Mouse (Mus musculus) thymus, adult 18-20 months (tissue): ENCODE measurements around the gene Mtmr4.

ENCODE experiments used
- DNase-seq, 2 experiments: peaks; one replicate each; pipeline ENCODE4 v3.0.0; 2022; ENCODE audit warnings: mixed read lengths in 2 of 2

The Mtmr4 gene

DNA sequence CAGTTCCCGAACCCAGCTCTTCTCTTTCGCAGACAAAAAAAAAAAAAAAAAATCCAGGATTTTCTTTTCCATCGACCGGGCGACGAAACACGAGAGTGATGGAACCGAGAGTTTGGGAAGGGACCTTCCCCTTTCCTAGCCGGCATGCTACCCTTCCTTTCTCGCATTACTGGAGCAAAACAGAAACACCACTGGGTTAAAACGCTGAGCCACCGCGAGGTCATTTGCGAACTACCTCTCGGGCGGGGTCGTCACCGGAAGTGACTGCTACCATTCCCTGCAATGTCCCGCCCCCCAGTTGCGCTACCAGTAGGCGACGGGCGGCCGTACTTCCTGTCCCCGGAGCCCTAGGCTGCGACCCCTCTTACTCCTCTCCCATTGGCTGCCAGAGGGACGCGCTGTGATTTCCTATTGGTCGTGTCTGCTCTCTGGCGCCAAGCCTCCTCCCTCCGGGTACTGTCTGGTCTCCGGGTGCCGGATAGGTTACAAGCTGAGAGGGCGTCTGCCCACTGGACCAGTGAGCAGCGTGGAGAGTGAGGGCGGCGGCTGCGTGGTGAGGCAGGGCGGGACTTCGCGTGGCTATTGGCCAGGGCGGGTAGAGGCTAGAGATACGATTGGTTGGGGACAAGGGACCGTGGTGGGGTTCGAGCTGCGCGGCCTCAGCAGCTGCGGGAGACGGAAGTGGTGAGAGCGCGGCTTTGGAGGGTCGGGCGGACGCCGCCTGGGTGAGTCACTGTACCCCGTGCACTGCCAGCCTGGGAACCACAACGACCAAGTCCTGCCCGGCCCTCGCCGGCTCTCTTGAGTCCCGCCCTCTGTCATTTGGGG is at the start of gene Mtmr4:
Gene Mtmr4, plus strand, starts transcription at position 637 of the 828 bp plus-strand sequence.
- DNase-seq, result peak; percentile 100

DNA sequence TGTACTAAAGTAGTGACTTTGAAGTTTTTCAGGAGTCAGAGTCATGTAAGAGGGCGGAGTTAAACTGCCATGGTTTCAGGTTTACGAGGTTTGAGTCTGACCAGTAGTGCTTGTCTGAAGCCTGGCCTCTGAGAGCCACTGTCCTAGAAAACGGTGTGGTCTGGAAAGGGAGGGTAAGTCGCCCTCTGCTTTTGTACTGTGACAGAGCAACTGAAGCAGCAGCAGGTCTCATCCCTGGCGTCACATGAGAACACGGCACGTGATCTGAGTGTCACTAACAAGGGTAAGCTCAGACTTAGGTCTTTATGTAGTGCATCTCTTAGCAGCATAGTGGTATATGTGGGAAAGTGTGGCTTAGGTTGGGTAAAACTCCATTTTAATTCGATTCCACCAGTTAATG is 49.7 kb upstream of the Mtmr4 start:
- DNase-seq, result no peak

DNA sequence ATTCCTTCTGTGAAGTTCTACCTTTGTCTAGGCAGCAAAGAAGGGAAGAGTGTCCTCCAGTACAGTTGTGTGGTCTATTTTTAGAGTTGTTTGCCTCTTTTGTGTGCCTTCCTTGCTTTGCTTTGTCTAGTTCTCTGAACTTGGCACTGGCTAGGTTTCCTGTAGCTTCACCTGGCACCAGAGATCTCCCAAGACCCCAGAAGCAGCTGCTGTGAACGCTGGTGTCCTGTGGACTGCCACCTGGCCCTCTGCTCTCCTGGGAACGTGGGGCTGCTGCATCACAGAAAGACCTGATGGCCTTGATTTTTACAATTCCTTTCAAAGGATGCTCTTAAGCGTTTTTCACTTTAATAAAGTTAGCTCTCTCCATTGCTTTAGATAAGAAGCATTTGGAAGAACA is 49.1 kb upstream of the Mtmr4 start:
- no peak for DNase-seq

DNA sequence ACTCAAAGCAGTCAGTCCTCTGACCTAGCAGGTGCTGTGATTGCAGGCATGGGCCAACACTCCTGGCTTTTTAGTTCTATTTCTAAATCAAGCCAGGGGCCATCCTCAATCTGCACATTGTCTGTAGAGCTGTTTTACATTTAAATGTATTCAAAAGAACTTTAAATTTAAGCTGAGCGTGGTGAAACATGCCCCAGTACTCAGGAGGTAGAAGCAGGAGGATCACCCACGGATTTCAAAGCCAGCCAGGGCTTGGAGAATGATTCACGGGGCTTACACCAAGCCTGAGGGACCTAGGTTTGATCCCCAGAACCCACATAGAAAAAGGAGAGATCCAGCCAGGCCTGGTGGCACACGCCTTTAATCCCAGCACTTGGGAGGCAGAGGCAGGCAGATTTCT is 38.6 kb upstream of the Mtmr4 start:
- no peak for DNase-seq

DNA sequence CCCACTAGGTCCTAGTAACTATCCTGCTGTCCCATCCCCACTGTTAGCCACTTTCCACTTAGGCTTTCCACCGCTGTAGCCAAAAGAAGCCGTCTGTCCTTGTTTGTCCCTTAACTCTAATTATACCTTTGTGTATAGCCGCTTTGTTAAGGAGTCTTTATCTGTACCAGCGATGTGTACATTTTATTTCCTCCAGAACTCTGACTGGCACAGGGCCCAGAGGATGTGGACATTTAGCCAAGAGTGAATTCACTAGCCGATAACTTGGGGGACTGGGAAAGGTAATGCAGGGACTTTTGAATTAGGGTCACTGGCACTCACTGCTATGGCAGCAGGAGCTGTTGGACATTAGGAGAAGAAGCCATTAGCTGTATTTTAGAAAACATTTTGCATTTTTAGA is 37.6 kb upstream of the Mtmr4 start:
- no peak for DNase-seq

DNA sequence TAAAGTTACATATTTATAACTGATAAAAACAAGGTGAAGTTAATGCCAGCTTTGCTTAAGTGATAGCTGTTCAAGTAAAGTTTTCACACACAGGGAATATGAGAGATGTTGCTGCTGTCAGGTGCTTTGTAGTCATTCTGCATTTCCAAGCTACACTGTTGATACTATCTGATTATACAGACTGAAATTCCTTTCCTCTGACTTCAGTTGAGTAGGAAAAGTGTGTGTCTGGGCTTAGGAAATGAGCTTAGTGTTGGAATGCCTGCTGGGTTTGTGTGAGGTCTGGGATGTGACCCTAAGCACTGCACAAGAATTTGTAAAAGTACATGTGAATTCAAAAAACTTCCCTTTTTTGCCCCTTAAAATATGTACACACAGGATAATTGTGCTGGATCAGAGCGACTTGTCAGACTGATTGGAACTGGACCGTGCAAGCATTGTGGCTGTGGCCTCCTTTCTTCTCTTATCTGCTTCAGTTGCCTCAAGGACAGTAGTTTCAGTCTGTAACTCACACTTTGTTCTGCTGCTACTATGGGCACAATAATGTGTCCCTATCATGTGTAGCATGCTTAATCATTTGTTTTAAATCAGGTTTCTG is 36.8 kb upstream of the Mtmr4 start:
- no peak for DNase-seq

DNA sequence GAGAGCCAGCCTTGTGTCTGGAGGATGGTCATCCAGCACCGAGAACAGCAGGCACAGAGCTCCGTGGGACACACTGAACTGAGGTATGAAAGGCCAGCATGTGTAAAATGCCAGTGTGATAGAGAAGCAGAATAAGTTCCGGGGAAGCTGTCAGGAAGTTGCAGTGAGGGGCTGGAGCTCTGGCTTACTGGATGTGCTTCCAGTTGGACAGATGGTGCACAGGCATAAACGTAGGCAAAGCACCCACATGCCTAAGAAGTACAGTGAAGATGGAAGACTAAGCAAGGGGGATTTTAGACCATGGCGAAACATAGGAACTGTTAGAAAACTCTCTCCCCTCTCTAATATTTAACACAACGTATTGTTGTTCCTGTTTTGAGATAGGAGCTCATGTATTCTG is 30.8 kb upstream of the Mtmr4 start:
- DNase-seq, result no peak

DNA sequence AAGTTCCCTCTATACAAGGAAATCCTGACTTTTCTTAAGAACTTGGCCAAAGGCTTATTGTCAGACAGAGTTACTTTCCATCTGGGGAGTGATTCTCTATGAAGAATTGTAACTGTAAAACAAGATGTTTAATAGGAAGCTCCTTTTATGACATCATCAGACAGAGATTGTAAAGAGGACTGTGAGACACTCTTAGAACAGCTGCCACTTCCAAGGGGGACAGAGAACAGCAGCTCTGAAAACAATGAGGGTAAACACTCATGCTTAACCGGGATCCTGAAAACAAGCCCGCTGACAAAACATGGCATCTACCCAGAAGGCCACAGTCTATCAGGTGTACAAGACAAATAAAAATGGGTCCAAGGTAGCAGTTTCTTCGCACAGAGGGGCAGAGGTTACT is 25.5 kb upstream of the Mtmr4 start, which contains the start of gene Gm11492:
Gene Gm11492, plus strand, starts transcription at position 153 of the 400 bp plus-strand sequence.
- DNase-seq, result no peak

DNA sequence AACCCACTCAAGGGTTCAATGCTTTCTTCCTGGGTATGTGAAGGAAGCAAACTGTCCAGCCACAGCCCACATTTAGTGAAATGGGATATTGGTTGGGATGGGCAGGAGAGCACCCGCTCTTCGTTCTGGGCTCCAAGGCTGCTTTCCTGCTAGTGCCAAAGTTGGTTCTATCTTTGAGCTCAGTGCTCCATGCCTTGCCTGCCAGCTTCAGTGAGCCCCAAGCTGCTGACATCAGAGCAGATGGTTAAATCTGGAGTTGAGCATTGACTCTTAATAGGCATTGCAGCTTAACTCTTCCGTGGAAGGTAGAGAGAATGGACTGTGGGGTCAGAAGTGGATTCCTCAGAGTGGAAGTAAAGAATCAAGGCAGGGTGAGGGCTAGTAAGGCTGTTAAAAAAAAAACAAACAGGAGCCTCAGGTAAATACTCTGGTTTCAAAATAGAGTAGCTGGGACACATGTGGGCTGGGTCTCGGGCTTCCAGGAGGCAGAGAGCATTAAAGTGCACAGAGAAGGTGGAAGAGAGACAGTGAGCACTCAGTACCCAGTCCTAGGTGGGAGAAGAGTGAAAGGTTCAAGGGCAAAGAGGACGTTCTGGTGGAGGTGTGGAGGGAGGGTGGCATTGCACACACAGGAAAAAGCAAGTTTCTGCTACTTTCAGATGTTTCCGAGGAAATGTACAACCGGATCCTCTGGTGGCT is 23.6 kb upstream of the Mtmr4 start, which contains the start of gene Sept4:
Gene Sept4, plus strand, starts transcription at position 649 of the 699 bp plus-strand sequence.
- no peak for DNase-seq

DNA sequence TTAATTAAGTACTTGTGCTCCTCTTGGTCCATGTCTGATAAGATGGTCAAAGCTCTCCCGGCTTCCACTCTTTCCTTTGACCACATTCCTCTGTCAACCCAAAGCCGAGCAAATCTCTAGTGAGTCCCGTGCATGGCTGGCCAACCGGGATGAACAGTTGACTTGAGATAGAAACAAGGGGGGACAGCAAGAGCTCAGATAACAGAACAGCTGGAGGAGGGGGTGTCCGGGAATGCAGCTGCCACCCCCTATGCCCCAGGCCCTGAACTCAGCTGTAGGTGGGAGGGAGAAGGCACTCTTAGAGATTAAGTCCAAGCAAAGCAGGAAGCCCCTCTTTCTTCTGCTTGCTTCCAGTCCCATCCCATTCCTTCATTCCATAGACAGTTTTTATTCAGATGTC is 21.2 kb upstream of the Mtmr4 start:
- no peak for DNase-seq

DNA sequence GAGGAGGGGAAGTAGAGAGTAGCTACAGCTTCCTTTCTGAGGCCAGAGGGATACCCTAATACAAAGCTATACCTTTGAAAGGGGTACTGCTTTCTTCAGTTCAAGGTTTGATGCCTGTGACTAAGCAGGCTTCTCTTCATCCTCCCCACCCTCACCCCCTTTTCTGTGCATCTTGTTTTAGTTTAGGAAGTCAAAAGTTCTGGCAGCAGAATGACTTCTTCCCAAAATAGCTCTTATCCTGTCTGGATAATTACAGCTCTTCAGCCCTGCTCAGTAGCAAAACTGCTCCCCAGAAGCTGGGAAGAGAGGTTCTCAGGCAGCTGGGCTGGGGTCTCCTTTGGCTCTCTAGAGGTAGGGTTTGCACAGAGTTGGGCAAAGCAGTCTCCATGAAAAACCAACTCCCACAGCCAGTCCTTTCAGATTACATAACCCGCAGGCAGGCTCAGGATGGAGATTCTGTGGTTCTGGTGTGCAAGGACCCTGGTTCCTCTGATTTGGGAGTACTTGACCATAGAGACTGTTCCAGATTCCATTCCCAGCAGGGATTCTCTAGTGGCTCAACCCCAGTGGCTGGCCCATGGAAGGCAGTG is 20.5 kb upstream of the Mtmr4 start:
- DNase-seq, result no peak

DNA sequence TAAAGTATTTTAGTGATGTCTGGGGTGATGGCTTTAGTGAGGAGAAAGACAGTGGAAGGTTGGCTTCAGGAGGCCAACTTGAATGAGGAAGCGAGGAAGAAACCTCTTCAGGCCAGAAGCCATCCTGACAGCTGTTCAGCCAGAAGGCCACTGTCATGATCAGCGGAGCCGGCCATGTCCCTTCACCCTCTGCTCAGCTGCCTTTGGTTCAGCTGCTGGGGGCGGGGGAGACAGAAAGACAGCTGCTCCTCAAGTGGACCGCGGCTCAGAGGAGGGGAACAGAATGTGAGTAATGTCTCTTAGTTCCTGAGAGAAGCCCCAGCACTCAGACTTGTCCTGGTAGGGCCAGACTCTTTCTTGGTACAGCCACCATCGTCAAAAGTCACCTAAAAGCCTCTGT is 18.2 kb upstream of the Mtmr4 start:
- DNase-seq, result no peak

DNA sequence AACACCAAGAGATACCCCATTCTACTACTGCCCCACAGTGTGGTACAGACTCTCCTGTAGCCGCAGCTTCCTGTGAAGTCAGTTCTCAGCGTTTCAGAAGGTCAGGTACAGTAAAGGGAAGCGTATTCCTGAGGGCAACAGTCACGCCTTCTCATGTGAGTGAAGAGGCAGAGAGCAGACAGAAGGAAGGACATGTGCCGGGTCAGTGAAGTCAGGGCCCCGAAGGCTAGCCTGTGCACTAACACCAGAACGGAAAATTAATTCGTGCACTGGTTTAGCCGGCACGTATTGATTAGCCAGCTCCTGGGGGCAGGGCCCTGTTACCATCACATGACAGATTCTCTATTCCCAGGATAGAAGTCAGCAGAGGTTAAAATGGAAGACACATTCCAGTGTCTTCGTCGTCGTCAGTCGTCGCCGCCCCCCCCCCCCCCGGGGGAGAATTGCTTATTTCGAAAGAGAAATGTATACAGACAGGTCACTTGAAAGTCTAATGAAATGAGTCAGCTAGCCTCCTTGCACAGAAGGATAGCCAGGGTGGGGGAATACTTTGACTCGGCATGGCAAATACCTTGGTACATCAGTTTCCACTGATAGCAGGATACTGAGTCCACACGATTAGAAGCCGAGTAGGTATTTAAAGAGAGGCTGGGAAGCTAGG is 17.3 kb upstream of the Mtmr4 start:
- no peak for DNase-seq

DNA sequence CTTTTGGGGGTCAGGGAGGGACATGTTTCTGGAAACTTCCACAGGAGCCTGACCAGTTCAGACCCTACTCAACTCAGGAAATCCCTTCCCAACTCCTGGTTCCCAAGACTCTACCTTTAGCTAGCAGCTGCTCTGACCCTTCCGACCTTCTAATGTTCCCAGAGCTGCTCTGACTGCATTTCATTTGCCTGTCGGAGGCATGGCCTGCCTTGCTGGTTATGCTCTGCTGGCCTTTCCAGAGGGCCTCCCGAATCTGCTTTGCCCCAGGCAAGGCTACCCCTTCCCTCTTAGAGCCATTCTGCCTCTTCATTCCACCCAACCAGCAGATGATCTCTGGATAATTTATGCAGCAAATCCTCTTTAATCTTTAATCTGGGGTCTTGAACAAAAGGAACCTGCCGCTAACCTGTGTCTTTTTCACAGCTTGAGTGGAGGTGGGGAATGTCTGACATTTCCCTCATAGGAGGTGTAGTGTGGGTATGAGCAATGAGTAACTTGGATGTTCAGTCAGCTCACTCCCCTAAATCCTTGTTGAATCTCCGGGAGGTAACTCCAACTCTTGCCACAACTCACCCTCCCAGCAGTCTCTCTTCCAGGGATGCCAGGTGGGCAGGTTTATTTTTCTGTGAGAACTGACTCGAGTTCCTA is 14.2 kb upstream of the Mtmr4 start:
- no peak for DNase-seq

DNA sequence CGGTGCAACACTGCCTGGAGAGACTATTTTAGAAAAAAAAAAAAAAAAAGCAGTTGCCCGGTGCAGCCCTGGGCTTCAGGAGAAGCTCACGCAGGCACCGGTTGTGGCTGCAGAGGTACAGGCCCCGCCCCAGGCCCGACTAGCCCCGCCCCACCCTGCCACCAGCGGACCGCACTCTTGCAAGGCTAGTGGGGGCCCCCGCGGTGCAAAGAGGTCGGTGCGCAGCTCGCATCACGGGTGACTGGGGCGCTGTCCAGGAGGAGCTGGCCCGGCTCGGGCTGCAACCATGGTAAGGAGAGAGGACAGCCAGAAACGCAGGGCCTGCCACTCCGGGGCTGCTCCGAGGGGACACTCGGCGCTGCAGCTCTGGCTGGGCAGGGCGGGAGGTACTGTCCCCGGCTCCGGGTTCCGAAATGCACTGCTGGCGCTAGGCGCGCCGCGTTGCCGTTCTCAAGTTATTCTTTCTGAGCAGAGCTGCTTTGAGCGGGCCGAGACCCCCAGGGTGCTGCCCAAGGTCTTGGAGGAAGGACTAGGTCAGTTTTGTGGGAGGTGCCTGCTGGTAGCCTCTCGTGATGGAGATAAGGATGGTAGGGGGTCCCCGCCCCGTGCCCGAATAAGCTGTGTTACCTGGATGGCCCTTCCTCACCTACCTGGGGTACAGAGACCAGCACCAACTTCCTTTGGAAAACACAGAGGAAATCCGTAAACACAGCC is 13.6 kb upstream of the Mtmr4 start:
- peak; percentile 48 to 49 for DNase-seq

DNA sequence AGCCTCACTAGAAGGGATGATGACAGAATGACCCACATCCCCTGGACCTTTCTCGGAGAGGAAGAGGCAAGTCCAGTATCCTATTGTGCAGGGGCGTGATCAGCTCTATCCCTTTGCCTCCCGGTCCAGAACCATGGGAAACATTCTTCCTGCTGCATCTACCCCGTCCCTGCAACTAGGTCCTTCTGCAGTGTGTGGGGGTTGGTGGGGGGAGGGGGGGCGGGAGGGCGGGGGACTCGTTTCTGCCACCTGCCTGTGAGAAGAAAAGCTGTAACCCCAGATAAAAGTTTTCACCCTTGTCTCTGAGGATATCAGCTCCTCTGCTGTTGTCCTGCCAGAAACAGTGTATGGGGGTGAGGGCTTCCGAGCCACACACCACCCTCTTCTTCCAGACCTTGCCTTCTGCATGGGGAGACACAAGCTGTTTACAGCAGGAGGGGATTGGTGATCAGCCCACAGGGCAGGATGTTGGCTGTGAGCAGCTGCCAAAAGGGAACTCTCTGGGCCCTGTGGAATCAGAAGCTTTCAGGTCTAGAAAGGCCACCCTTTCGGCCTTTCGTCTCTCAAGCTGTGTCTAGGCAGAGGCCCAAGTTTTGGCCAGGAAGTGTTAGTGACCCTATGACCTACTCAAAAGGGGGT is 12.9 kb upstream of the Mtmr4 start:
- no peak for DNase-seq

DNA sequence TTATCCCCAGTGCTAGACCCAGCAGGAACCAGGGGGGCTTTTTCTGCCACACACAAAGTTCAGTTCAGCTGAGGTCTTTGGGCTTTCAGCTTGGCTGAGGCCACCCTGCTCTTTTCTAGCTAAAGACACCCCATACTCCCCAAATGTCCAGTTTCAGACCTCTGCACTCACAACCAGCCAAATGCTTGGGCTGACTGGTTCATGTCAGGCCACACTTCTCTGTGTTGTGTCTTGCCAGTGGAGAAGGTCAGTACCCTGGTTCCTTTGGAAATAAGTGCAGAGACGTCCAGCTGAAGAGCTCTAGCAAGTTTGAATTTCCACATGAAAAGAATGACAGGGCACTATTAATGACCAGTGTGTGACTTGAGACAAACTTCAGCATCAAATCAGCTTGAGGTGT is 12.2 kb upstream of the Mtmr4 start:
- no peak for DNase-seq

DNA sequence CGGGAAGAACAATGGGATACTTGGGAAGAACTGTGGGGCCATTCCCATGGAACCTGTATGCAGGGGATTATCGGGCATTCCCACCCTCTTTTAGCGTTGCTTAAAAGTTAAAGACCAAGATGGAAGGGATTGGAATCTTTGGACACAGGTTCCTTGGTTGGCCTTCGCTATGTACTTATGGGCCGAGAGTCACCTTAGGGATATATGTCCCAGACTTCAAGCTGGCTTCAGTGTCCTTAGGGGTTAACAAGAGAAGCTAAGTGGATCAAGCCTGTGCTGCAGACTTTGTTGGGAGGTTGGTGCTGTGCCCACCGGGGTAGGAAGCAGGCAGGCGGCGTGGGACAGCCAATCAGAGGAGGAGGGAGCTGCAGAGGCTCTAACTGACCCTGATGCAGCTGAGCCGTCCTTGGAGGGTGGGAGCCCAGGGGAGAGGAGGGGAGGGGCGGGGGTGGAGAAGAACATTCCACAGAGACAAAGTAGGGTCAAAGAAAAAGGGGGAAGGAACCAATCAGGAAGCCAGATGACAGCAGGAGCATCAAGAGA is 11.3 kb upstream of the Mtmr4 start:
- DNase-seq, result no peak

DNA sequence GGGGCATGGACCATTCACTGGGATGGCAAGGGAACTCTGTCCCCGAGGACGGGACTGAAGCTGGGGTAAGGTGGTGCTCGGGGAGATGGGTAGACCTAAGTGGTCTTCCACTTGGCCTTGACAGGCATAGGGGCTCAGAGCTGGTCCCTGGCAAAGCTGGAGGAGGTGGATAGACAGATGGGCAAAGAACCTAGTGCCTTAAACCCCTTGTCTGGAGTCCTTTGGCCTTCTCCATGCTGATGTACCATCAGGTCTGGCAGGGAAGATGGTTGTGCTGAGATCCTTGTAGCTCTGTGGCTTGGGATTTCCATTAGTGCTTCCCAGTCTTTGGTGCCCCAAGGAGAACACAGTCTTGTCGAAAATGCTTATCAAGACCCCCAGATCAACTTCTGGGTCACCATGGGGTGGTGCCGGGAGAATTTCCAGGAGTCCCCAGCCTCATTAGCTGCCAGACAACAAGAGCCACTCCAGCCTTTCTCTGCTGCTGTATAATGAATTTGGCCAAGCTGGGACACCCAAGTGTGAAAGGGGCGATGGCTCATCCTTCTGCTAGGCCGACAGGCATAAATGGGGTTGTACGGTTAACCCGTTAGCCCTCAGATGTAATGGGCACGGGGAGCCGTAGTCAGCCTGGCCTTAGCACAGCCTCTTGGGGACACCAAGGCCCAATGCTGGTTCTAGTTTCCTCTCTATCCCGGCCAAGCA is 10.6 kb upstream of the Mtmr4 start:
- no peak for DNase-seq
